Mouse (Mus musculus): ENCODE data around the gene Robo2.

GRCm38 (mm10) chr16:73858717-73859116 lies 552.9 kb downstream of the Robo2 start:
- TF ChIP-seq CTCF (IDR thresholded peaks at IDR 0.05; ENCODE audit: low read depth): no peak
- TF ChIP-seq EP300 (IDR thresholded peaks at IDR 0.05; ENCODE audit: low read depth): no peak

Measured in liver, embryonic 14.5 days (tissue).